Mouse (Mus musculus) left cerebral cortex, postnatal 4 days (tissue): ENCODE data around the gene Hoxa10. TPM values are rescaled to one million over a fixed set of nuclear protein-coding genes. Genes with fewer than 3 reads are reported as not detected.

Source experiments
- DNase-seq: peaks from one replicate; pipeline ENCODE4 v3.0.0-alpha.2; 2022
- intact Hi-C: fragments of 180-260 bp; cut with DNase I; formaldehyde crosslinking; loops from one replicate; pipeline ENCODE4 v1.15.1; 2025
- total RNA-seq, 2 experiments: library from RNA; stranded (reverse); gene quantifications; 2 replicates each; pipeline ENCODE4 v1.2.3; 2021

Gene Hoxa10
- total RNA-seq, 2 experiments from 2014 or later = not detected

DNA sequence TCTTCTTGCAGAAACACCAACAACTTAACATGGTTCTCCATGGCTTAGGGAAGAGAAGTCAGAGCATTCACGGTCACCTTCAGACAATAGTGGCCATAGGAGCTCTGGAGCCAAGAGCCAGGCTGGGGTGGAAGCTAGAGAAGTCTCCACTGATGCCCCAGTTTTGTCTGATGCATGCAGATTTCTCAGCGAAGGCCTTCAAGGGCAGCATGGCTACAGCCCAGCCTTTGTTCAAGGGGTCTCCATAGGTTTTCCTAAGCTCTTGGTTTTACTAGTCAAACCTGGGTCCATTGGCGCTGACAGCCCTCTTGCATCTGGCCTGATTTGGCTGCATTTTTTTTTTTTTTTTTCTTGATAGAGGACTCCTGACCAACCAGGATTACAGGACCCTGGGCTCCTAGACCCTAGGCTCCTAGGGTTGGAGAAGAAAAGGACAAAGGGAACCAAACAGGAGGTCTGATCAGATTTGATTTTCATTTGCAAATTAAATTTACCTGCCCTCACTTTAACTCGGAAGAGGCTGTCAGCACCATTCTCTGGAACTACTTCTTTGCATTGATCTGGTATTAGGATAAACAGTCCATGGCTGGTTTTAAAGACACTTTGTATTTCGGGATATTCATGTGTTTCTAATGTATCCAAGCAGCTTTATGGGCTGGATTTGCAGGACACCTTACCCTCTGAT is 23.6 kb upstream of the Hoxa10 start:
- DNase-seq = no peak
- intact Hi-C loops = no loop called here

DNA sequence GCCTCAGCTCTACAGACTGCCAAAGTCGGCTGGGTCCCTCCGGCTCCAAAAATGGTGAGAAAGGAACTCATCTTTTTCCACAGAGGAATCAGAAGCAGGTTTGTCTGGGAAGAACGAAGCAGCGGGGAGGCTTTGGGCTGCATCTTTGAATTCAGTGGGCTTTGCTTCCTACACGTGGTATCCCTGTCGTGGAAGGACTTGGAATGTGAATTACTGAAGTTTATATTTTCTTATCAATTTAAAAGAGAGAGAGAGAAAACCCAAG is 22.6 kb upstream of the Hoxa10 start:
- intact Hi-C loops = no loop called here
- DNase-seq = no peak

- no peak for DNase-seq
- intact Hi-C loops = no loop called here
These were observed 22.0 kb upstream of the Hoxa10 start for GRCm38 (mm10) chr6:52262463-52263320.

GRCm38 (mm10) chr6:52261751-52262462 is 21.3 kb upstream of the Hoxa10 start:
- DNase-seq = no peak
- intact Hi-C loops = no loop called here

DNA sequence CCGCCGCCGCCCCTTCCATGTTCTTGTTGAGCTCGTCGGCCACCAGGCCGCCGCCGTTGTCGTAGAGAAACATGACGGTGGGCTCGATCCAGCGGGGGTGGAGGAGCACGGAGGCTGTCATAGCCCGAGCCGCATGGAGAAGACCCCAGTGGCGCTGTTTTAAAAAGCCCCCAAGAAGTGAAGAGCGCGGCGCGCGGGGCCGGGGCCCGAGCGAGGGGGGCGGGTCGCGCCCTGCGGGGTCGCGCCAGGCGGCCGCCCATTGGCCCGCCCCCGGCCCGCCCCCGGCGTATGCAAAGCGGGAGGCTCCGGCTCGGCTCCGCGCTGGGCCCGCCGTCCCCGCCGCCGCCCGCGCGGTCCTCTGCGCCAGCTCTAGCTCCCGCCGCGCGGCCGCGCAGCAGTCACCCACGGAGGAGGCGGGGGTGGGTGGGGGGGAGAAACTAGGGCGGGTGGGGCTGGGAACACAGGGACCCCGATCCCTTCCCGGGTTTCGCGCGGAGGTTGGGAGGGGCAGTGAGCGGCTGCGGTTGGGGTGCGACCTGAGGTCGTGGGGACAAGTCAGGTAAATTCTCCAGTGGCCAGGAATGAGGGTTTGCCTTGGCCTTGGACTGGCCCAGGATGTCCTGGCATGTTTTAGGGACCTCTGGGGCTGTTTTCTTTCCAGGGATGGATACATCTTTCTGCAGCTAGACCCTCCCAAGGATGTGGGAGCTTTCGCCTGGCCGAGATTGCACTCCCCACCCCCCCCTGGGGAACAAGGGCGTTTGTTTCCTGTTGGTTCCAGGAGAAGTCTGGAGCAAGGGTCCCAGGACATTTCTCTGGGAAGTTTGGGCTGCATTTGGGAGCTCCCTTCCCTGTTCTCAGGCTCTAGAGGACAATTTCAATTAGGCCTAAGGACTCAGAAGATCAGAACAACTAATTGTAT is 20.3 kb upstream of the Hoxa10 start, which contains the start of gene Hoxa13:
TSS of gene Hoxa13 (minus strand) at position 227 of the 922 bp plus-strand sequence.
- no peak for DNase-seq

GRCm38 (mm10) chr6:52259811-52260261 is 19.2 kb upstream of the Hoxa10 start:
- intact Hi-C loops = no loop called here
- DNase-seq = no peak

More for the DNA sequence above, 20.3 kb upstream of the Hoxa10 start, which contains the start of gene Hoxa13:
- intact Hi-C loops = no loop called here

GRCm38 (mm10) chr6:52259081-52259790 is 18.6 kb upstream of the Hoxa10 start:
- intact Hi-C loops = no loop called here
- DNase-seq = no peak

DNA sequence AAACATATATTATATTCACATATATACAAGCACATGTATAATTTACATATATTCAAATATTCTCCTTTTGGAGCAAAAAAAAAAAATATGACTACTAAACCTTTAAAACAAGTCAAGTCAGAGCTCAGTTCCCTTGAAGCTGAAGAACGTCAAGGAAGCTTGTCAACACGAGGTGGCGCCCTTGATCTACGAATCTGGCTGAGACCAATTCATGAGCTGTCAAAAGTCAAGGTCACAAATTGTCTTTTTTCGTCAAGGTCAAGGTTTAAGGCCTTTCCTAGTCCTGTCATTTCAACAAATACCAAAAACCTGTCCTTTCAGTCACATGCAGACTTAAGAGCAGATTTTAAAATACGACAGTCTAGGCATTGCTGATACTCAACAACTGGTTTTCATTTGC is 16.3 kb upstream of the Hoxa10 start:
- intact Hi-C loops = no loop called here
- peak; percentile 87 for DNase-seq

DNA sequence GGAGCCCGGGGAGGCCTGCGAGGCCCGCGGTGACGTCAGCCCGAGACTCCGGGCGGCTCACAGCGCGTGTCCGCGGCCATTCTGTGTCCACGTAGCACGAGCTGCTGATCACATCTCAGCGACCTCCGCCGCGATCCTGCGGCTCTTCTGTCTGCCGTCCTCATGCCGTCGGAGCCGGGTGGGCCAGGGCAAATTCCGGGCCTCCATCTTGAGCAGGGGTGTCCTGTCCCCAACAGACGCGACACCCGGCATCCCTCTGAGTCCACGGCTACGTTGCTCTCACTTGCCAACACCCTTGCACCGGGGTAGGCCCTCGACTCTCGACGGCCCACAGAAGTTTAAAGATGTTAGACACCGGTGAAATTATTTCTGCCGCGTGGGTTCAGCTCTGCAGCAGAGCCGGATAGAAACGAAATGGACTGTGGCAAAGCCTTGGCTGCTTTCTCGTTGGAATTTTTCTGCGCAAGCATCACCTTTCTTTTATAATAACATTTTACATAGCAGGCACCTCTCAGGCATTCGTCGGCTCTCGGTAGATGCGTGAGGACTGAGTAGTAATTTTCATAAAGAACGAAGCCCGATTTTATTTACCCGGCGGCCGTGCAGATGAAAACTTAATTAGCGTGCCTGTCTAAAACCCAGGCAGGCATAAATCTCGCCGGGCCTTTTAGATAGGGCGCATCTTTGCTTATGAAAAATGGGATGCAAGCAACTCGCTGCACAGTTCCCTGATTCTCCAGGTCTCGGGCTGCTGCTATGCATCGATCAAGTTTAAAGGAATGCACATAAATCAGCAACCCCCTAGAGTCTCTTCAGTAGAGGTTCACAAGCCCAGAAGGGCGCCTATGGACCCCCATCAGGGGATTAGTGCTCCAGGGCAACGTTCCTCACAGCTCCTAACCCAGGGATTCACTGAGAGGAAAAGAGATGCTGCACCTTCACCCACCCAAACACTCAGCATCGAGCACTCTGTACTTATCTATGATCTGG is 13.2 kb upstream of the Hoxa10 start:
- no peak for DNase-seq
- intact Hi-C loops = no loop called here

DNA sequence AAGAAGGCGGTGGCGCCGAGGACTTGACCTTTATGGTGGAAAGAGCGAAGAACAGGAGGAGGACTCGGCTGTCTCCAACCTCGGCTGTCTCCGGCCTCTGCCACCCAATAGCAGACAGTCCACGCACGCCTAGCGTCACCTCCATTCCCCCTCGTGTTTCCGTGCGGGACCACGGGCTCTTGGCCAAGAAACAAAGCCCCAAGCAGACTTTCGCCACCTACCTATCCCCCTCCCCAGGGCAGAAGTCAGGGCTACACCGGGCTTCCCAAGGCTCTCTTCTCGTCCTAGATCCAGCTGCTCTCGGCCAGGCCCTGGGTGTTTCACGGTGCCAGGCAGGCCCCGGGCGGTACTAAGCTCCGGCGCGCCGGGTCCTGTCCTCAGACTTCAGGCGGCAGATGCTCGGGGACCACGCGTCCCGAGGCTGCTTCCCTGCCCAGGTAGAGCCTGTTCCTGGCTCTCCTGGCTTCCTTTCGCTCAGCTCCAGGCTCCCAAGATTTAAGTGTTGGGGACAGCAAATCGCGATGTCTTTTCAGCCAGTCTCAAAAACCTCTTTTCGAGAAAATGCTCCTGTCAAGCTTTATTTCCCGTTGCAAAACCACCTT is 12.2 kb upstream of the Hoxa10 start:
- intact Hi-C loops = no loop called here
- no peak for DNase-seq

- intact Hi-C loops = no loop called here
- DNase-seq = no peak
These were observed 11.5 kb upstream of the Hoxa10 start for GRCm38 (mm10) chr6:52252016-52252774.

DNA sequence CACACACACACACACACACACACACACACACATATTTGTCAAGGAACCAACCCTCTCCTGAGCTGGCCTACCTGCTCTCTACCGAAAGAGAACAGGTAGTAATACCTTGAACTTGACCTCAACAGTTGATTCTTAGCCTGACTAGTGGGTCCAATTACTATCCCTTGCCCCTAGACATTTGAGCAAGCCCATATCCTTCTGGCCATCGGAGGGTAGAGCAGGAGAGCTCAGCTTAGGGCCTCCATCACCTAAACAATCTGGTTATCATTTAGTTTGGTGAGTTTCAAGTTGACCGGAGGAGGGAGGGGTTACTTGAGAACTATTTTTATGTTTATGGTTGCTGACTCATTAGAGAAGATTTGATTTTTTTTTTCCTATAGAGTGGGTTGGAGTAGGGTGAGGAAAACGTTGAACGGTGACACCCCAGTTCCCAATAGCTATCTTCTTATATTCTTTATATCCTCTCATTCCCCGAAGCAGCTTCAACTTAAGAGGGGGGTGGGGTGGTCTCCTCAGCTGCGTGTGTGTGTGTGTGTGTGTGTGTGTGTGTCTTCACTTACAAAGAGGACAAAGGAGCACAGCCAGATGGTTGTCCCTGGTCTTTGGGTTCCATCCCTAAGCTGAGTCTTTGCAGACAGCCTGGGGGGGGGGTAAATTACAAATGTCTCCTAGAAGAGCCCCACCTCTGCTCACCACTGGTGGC is 10.7 kb upstream of the Hoxa10 start:
- intact Hi-C loops = no loop called here
- no peak for DNase-seq

- DNase-seq = no peak
- intact Hi-C loops = no loop called here
These were observed 9.2 kb upstream of the Hoxa10 start for GRCm38 (mm10) chr6:52249826-52250225.

DNA sequence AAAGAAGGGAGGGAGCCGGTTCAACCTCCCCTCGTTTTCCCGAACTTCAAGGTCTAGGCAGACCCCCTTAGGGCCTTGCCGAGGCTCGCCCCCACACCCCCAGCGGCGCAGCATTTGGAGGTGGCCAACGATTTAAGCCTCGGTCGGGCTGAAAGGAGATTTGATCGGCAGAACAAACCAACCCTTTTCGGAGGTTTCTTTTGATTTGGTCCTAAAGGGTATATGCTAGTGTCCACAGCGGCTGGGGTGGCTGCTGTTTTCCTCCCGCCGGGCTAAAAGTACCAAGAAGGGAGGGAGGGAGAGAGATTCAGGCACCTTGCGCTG is 8.7 kb upstream of the Hoxa10 start:
- intact Hi-C loops = no loop called here
- DNase-seq = no peak

DNA sequence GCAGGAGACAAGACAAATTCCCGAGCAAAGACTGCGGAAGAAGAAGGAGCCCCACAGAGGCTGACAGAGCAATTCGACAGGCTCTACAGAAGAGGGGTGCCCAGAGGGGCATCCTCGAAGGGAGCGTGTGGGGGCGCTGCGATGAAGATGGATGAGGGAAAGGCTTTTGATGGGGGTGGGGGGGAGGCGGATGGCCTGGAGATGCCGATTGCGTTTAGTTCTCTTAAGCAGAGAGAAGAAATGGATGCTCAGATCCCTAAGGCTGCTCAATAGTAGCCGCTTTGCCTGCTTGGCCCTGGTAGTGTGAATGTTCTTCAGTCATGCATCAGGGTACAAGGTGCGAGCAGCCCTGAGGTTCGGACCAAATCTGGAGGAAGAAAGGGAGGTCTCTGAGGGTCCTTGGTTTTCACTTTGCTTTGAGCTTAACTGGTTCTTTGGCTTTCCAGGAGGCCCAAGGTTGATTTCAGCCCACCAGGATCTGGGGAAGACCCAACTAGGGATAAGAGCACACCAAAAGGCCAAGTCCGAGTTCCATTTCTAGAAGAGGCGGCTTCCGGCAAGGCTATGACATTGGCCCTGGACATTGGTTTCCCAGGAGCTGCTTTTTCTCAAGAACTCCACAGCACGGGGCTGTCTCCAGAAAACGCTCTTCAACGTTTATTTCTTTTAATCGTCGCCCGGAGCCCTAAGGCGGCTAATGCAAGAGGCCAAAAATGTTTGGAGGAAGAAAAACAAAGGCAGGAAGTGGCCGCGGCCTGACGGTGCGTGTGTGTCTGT is 8.2 kb upstream of the Hoxa10 start:
- intact Hi-C loops = no loop called here
- no peak for DNase-seq
